Mouse (Mus musculus): ENCODE results near the gene Slc48a1. TPM values are rescaled to one million over a fixed set of nuclear protein-coding genes. Genes with fewer than 3 reads are reported as not detected.

Slc48a1 gene
- polyA plus RNA-seq, 1 experiment from 2014 or later: 89.5 TPM

DNA sequence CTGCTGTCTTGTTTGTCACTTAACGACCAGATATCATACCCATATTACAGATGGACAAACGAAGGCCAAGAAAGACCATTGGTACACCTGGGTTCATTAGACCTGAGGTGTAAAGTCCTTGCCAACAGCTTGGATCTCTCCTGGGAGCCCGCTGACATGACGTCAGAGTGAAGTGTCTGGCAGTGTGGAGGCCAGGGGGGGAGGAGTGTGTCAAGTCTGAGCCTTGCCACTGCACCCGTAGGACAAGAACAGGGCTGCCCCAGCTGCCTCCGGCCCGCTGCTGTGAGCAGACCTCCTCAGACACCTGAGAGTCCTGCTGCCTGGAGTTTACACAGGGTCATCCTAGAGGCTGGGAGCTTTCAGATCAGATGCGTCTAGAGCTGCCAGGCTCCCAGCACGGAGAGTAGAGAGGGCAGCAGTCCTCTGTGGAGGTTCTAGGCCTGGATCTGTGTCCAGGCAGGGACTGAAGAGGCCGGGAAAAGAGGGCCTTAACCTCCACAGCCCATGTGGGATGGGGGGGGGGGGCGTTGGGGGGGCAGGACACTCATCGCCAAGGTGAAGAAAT, 34.3 kb upstream of the Slc48a1 start:
- H3K9ac ChIP-seq: no peak overlapping the region
- 63% methylated on average over 12 of the region's 12 CpGs for WGBS (ENCODE audit: insufficient replicate concordance)
- DNase-seq: no peak
- H3K36me3 ChIP-seq: no peaks in the 10 kb centered on the region
- no peak for ATAC-seq (ENCODE audit: low read depth)
- no peak overlapping the region for H3K4me3 ChIP-seq (replicated peaks)
- H3K27ac ChIP-seq: no peak overlapping the region
- no peaks in the 10 kb centered on the region for H3K27me3 ChIP-seq
- no peak overlapping the region for H3K4me2 ChIP-seq
- H3K4me1 ChIP-seq (replicated peaks): peaks cover 58% of the 10 kb centered on the region
- H3K9me3 ChIP-seq (replicated peaks): no peaks in the 10 kb centered on the region

DNA sequence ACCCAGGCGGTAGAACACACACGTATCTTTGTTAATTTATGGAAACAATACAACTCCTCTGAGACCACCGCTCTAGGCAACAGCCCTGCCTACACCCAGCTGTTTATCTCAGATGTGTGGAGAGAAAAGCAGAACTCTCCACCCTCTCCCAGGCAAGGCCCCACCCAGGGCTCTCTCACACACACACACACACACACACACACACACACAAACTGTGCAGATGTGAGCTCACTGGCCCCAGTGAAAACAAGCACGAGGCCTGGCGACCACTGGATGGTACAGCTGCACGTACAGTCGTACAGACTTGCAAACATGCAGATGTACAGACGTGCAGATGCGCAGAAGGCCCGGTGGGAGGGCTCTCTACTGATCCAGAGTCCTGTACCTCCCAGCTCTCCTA, 33.4 kb upstream of the Slc48a1 start:
- ATAC-seq (ENCODE audit: low read depth): peak; percentile 85
- peaks cover 60% of the 10 kb centered on the region for H3K4me1 ChIP-seq (replicated peaks)

DNA sequence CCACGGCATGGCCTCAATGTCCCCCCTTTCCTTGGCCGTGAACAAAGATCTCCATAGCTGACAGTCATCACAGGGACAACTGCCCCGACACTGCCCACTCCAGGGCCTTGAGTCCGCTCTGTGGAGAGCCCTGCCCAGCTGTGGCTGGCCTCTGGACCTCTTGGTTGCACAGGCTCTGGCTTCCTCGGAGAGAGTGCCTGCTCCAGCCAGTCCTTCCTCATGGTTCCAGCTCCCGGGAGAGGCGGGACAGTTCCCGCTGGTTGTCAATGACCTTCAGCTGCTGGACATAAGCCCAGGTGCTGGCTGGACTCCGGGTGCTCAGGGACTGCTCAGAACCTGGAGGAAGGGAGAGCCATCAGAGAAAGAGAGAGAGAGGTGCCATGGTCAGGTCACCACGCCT, 33.0 kb upstream of the Slc48a1 start:
- H3K27me3 ChIP-seq: no peaks in the 10 kb centered on the region
- DNase-seq (no peak), ATAC-seq (ENCODE audit: low read depth) (peak; percentile 4; the same call in 1 of the 2 replicates)
- no peak overlapping the region for H3K4me2 ChIP-seq
- no peaks in the 10 kb centered on the region for H3K9me3 ChIP-seq (replicated peaks)
- no peaks in the 10 kb centered on the region for H3K36me3 ChIP-seq
- no peak overlapping the region for H3K4me3 ChIP-seq (replicated peaks)
- peaks cover 61% of the 10 kb centered on the region for H3K4me1 ChIP-seq (replicated peaks)
- peak overlapping the region; percentile 58 for H3K27ac ChIP-seq
- 60% methylated on average over 10 of the region's 10 CpGs for WGBS (ENCODE audit: insufficient replicate concordance)
- peak overlapping the region; percentile 39; the same call in 1 of the 2 replicates for H3K9ac ChIP-seq

More for the DNA sequence above, 33.4 kb upstream of the Slc48a1 start:
- Histone ChIP-seq H3K27ac (peak overlapping the region; percentile 58), H3K9ac (peak overlapping the region; percentile 39; the same call in 1 of the 2 replicates), H3K4me3 (replicated peaks) (no peak overlapping the region), H3K4me2 (no peak overlapping the region), H3K27me3 (no peaks in the 10 kb centered on the region), H3K9me3 (replicated peaks) (no peaks in the 10 kb centered on the region), H3K36me3 (no peaks in the 10 kb centered on the region)
- peak; percentile 61 for DNase-seq
- WGBS (ENCODE audit: insufficient replicate concordance): 35% methylated on average over 10 of the region's 10 CpGs

DNA sequence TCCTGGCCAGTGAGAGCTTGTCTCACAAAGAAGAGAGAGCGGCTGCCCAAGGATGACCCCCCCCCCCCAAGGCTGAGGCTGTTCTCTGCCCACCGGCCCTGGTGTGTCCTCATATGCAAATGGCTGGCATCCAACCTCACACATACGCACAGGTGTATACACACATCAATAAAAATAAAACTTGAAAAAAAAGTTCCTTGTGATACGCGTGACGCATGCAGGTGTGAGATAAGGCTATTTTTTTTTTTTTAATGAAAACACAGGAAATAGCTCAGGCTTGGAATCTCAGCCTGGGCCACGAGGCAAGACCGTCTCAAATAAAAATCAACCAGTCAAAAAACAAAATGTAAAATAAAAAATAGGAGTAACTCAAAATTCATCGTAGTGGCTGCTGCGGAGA, 32.0 kb upstream of the Slc48a1 start:
- peaks cover 68% of the 10 kb centered on the region for H3K4me1 ChIP-seq (replicated peaks)
- WGBS (ENCODE audit: insufficient replicate concordance): 66% methylated on average over 10 of the region's 10 CpGs
- no peak overlapping the region for H3K4me3 ChIP-seq (replicated peaks)
- no peaks in the 10 kb centered on the region for H3K27me3 ChIP-seq
- no peaks in the 10 kb centered on the region for H3K9me3 ChIP-seq (replicated peaks)
- ATAC-seq (ENCODE audit: low read depth) (no peak), DNase-seq (no peak)
- no peak overlapping the region for H3K9ac ChIP-seq
- H3K36me3 ChIP-seq: no peaks in the 10 kb centered on the region
- H3K27ac ChIP-seq: no peak overlapping the region
- H3K4me2 ChIP-seq: peak overlapping the region; percentile 23; the same call in 1 of the 2 replicates

DNA sequence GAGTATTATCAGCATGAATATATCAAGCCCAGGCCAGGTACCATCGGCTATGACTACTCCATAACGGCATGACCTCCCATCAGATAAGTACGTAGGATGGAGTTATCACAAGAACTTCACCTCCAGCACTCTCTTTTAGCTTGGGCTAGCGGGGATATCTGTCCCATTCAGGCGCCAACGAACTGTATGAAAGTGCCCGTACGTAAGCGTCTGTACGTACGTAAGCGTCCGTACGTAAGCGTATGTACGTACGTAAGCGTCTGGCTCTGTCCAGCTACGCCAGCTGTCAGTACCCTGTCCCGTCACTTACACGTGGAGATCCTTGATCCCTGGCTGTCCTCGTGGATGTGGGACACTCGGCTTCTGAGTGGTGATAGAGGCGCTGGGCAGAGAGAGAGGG, 31.6 kb upstream of the Slc48a1 start:
- Histone ChIP-seq H3K36me3 (no peaks in the 10 kb centered on the region), H3K27ac (peak overlapping the region; percentile 41; the same call in 1 of the 2 replicates), H3K27me3 (no peaks in the 10 kb centered on the region), H3K4me2 (peak overlapping the region; percentile 23), H3K9ac (no peak overlapping the region), H3K4me1 (replicated peaks) (peaks cover 63% of the 10 kb centered on the region), H3K4me3 (replicated peaks) (no peak overlapping the region), H3K9me3 (replicated peaks) (no peaks in the 10 kb centered on the region)
- ATAC-seq (ENCODE audit: low read depth) (peak; percentile 58), DNase-seq (peak; percentile 33)
- WGBS (ENCODE audit: insufficient replicate concordance): 57% methylated on average over 24 of the region's 24 CpGs

DNA sequence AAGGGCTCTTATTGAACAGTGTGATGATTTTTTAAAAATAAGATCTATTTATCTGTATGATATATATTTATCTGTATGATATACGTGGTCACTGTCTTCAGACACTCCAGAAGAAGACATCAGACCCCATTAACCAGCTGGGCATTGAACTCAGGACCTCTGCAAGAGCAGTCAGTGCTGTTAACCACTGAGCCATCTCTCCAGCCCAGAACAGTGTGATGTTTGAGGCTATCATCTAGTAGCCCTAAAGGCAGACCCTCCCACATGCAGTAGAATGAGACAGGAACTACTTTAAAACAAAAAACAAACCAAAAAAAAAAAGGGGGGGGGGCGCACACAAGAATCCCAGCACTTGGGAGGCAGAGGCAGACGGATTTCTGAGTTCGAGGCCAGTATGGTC, 30.8 kb upstream of the Slc48a1 start:
- ATAC-seq (ENCODE audit: low read depth): no peak
- no peak for DNase-seq
- H3K36me3 ChIP-seq: no peaks in the 10 kb centered on the region
- no peaks in the 10 kb centered on the region for H3K27me3 ChIP-seq
- H3K4me3 ChIP-seq (replicated peaks): no peak overlapping the region
- no peaks in the 10 kb centered on the region for H3K9me3 ChIP-seq (replicated peaks)
- H3K27ac ChIP-seq: no peak overlapping the region
- H3K4me2 ChIP-seq: no peak overlapping the region
- H3K4me1 ChIP-seq (replicated peaks): peaks cover 63% of the 10 kb centered on the region
- WGBS (ENCODE audit: insufficient replicate concordance): 68% methylated on average over 4 of the region's 4 CpGs
- H3K9ac ChIP-seq: no peak overlapping the region

DNA sequence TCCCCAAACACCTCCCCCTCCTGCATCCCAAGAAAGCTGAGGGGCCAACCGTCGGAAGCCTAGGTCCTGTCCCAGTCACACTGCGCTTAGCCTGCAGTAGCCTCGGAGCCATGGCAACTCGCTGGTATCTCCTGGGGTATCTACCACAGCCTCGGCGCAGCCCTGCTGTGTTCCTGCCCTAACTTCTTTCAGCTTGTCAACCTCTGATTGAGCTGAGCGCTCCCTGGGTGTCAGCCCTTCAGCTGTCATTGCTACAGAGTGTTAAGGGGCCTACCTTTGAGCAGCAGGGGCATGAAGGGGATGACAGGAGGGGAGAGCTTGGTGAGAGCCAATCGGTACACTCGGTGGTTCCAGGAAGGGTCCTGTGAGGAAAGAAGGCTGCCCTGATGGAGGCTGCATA, 30.0 kb upstream of the Slc48a1 start:
- WGBS (ENCODE audit: insufficient replicate concordance): 25% methylated on average over 10 of the region's 10 CpGs
- Histone ChIP-seq H3K27me3 (no peaks in the 10 kb centered on the region), H3K4me2 (no peak overlapping the region), H3K4me1 (replicated peaks) (peaks cover 63% of the 10 kb centered on the region), H3K9me3 (replicated peaks) (no peaks in the 10 kb centered on the region), H3K27ac (no peak overlapping the region), H3K4me3 (replicated peaks) (no peak overlapping the region), H3K9ac (no peak overlapping the region), H3K36me3 (no peaks in the 10 kb centered on the region)
- DNase-seq: peak; percentile 30
- ATAC-seq (ENCODE audit: low read depth): peak; percentile 58

DNA sequence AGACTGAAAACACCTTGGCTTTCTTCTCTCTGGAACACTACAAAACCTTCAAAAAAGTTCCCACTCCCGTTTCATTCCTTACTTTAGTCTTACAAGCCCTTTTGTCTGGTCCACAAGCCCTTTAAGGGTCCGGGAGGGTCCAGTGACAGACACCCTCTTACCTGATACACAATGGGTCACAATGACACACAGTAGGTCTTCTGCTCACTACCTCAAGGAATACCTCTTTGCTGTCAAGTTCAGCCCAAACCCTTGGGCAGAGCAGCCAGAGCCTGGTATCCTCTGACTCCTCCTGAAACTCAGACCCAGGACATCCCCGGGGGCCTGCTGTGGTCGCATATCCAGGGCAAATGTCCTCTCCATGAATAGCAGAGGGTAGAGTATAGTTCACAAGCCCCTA, 29.4 kb upstream of the Slc48a1 start:
- Histone ChIP-seq H3K27ac (no peak overlapping the region), H3K9me3 (replicated peaks) (no peaks in the 10 kb centered on the region), H3K9ac (no peak overlapping the region), H3K36me3 (no peaks in the 10 kb centered on the region), H3K4me1 (replicated peaks) (peaks cover 60% of the 10 kb centered on the region), H3K4me3 (replicated peaks) (no peak overlapping the region), H3K27me3 (no peaks in the 10 kb centered on the region), H3K4me2 (no peak overlapping the region)
- no peak for DNase-seq
- WGBS (ENCODE audit: insufficient replicate concordance): 75% methylated on average over 4 of the region's 4 CpGs
- no peak for ATAC-seq (ENCODE audit: low read depth)

DNA sequence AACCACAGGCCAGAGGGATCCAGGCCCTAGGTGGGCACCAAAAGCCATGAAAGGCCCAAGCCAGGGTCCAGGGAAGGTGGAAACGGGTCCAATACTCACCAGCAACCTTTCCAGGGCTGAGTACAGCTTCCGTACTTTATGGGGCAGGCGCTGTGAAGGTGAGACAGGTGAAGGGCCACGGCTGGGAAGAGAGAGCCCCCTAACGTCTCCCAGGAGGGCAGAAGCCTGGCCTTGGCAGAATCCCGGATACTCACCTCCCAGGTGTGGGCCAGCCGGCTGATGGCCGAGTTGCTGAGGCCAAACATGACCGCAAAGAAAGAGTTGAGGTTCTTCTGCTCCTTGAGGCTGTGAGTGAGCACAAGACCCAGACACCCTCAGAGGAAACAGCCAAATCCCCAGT, 28.9 kb upstream of the Slc48a1 start:
- Histone ChIP-seq H3K27me3 (no peaks in the 10 kb centered on the region), H3K9ac (no peak overlapping the region), H3K27ac (no peak overlapping the region), H3K4me1 (replicated peaks) (peaks cover 55% of the 10 kb centered on the region), H3K4me2 (no peak overlapping the region), H3K4me3 (replicated peaks) (no peak overlapping the region), H3K9me3 (replicated peaks) (no peaks in the 10 kb centered on the region), H3K36me3 (no peaks in the 10 kb centered on the region)
- 80% methylated on average over 9 of the region's 9 CpGs for WGBS (ENCODE audit: insufficient replicate concordance)
- no peak for ATAC-seq (ENCODE audit: low read depth)
- DNase-seq: no peak

DNA sequence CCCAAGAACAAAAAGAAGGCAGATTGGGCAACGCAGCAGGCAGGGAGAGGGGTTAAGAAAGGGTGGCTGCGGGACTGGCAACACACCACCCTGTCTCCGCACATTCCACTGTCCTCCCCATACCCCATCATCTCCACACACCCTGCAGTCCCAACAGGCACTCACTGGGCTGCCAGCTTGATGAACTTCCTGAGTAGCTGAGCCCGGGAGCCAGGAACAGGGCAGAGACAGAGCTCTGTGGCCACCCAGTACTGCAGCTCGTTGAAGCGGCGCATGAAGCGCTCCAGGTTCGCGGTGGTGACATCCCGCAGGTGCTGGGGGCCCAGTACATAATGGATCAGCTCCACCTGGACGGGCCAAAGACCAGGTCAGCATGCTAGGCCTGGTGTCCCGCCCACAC, 28.5 kb upstream of the Slc48a1 start:
- Histone ChIP-seq H3K4me3 (replicated peaks) (no peak overlapping the region), H3K36me3 (no peaks in the 10 kb centered on the region), H3K27me3 (no peaks in the 10 kb centered on the region), H3K4me1 (replicated peaks) (peaks cover 52% of the 10 kb centered on the region), H3K9ac (no peak overlapping the region), H3K9me3 (replicated peaks) (no peaks in the 10 kb centered on the region), H3K4me2 (no peak overlapping the region), H3K27ac (no peak overlapping the region)
- DNase-seq (no peak), ATAC-seq (ENCODE audit: low read depth) (no peak)
- 82% methylated on average over 13 of the region's 13 CpGs for WGBS (ENCODE audit: insufficient replicate concordance)

DNA sequence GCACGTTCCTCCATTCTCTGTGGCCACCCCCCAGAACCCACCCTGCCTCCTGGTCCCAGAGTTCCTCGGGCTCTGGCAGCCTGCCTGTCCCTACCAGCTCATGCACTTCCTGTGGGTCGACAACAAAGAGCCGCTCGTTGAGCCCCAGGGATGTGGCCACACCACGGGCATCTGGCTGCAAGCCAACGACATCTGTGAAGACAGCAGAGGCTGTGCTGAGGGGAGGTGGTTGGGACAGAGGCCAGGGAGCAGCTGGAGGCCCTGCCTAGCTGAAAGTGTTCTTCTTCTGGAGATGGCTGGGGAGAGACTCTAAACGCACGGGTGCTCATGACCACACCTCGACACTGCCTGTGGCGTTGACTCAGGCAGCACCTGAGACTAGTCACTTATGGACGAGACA, 27.6 kb upstream of the Slc48a1 start:
- Histone ChIP-seq H3K9me3 (replicated peaks) (no peaks in the 10 kb centered on the region), H3K27ac (no peak overlapping the region), H3K4me2 (no peak overlapping the region), H3K27me3 (no peaks in the 10 kb centered on the region), H3K4me3 (replicated peaks) (no peak overlapping the region), H3K9ac (no peak overlapping the region; the same call in 1 of the 2 replicates), H3K4me1 (replicated peaks) (peaks cover 44% of the 10 kb centered on the region), H3K36me3 (no peaks in the 10 kb centered on the region)
- ATAC-seq (ENCODE audit: low read depth): no peak
- 28% methylated on average over 12 of the region's 12 CpGs for WGBS (ENCODE audit: insufficient replicate concordance)
- no peak for DNase-seq

DNA sequence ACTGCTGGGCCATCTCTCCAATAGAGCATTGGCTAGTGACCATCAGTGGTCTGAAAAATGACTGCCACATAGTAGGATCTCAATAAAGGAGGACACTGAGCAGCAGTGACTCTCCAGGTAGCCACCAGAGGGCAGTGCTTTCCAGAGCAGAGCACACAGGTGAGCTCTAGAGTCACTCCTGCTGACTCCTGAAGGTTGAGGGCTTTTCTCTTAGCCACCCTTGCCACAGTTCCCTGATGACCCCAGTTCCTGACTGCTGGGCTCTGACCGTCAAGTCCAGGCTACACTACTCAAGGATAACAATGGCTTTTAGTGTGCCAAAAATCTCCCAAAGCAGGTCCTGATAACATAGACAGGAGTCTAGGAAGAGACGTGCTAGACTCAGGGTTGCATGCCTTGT, 26.6 kb upstream of the Slc48a1 start:
- H3K4me2 ChIP-seq: no peak overlapping the region
- 78% methylated on average over 2 of the region's 2 CpGs for WGBS (ENCODE audit: insufficient replicate concordance)

More for the DNA sequence above, 26.6 kb upstream of the Slc48a1 start:
- no peaks in the 10 kb centered on the region for H3K27me3 ChIP-seq
- no peak overlapping the region for H3K9ac ChIP-seq
- no peak for ATAC-seq (ENCODE audit: low read depth)
- no peak overlapping the region for H3K27ac ChIP-seq
- no peak for DNase-seq
- H3K4me1 ChIP-seq (replicated peaks): peaks cover 34% of the 10 kb centered on the region
- H3K9me3 ChIP-seq (replicated peaks): no peaks in the 10 kb centered on the region
- no peaks in the 10 kb centered on the region for H3K36me3 ChIP-seq
- no peak overlapping the region for H3K4me3 ChIP-seq (replicated peaks)
